Mouse (Mus musculus) R1 (cell line): Measurements from ENCODE around the gene Trmt13.

ENCODE experiments used
- DNase-seq: peaks from one replicate; pipeline ENCODE4 v3.0.0-alpha.2; 2018; ENCODE audit warnings: low read depth, low spot score

The Trmt13 gene

GRCm38 (mm10) chr3:116547430-116547829, 67.0 kb downstream of the Trmt13 start:
- no peak for DNase-seq

- no peak for DNase-seq
Observed at GRCm38 (mm10) chr3:116542532-116542931, 71.9 kb downstream of the Trmt13 start.

GRCm38 (mm10) chr3:116542070-116542469, 72.3 kb downstream of the Trmt13 start:
- DNase-seq = peak; percentile 20

GRCm38 (mm10) chr3:116537200-116537573, 77.2 kb downstream of the Trmt13 start:
- peak; percentile 43 for DNase-seq

GRCm38 (mm10) chr3:116536428-116537199, 77.8 kb downstream of the Trmt13 start:
- DNase-seq = no peak
